Mouse (Mus musculus): ENCODE data around the gene Erf. TPM values are rescaled to one million over a fixed set of nuclear protein-coding genes. Genes with fewer than 3 reads are reported as not detected.
A peak's percentile ranks its signal among the peaks of the same experiment; 100 is the strongest.

The Erf gene
- polyA plus RNA-seq, 1 experiment from 2014 or later, result 28.6 TPM

- ATAC-seq (ENCODE audit: insufficient number of reproducible peaks, low FRiP score, low TSS enrichment, low read depth) (peak; percentile 40; the same call in 1 of the 2 replicates), DNase-seq (ENCODE audit: low spot score) (peak; percentile 84)
- Histone ChIP-seq H3K36me3 (ENCODE audit: control insufficient read depth, insufficient read depth, low read length) (no peaks in the 10 kb centered on the region), H3K4me2 (ENCODE audit: low read depth, severe bottlenecking) (peak overlapping the region; percentile 89), H3K9me3 (ENCODE audit: control insufficient read depth, low read length) (no peaks in the 10 kb centered on the region), H3K4me1 (ENCODE audit: control insufficient read depth, insufficient read depth, low read length) (peaks cover 21% of the 10 kb centered on the region), H3K27me3 (ENCODE audit: control insufficient read depth, insufficient read depth, low read length) (no peaks in the 10 kb centered on the region), H3K4me3 (ENCODE audit: low read depth, low read length) (peak overlapping the region; percentile 72), H3K27ac (replicated peaks; ENCODE audit: low read depth, low read length) (peak overlapping the region; percentile 73), H3K9ac (ENCODE audit: low read length) (peak overlapping the region; percentile 75)
- under 1% methylated on average over 52 of the region's 53 CpGs for WGBS
These were observed 31.7 kb downstream of the Erf start for GRCm38 (mm10) chr7:25218705-25219415.

- Histone ChIP-seq H3K36me3 (ENCODE audit: control insufficient read depth, insufficient read depth, low read length) (no peaks in the 10 kb centered on the region), H3K4me2 (ENCODE audit: low read depth, severe bottlenecking) (peak overlapping the region; percentile 89; the same call in 1 of the 2 replicates), H3K4me1 (ENCODE audit: control insufficient read depth, insufficient read depth, low read length) (peaks cover 21% of the 10 kb centered on the region), H3K27ac (replicated peaks; ENCODE audit: low read depth, low read length) (no peak overlapping the region), H3K4me3 (ENCODE audit: low read depth, low read length) (peak overlapping the region; percentile 72; the same call in 1 of the 2 replicates), H3K27me3 (ENCODE audit: control insufficient read depth, insufficient read depth, low read length) (no peaks in the 10 kb centered on the region), H3K9ac (ENCODE audit: low read length) (no peak overlapping the region), H3K9me3 (ENCODE audit: control insufficient read depth, low read length) (no peaks in the 10 kb centered on the region)
- ATAC-seq (ENCODE audit: insufficient number of reproducible peaks, low FRiP score, low TSS enrichment, low read depth) (no peak), DNase-seq (ENCODE audit: low spot score) (no peak)
- 64% methylated on average over 12 of the region's 12 CpGs for WGBS
These were observed 32.7 kb downstream of the Erf start for GRCm38 (mm10) chr7:25217653-25218395.

DNA sequence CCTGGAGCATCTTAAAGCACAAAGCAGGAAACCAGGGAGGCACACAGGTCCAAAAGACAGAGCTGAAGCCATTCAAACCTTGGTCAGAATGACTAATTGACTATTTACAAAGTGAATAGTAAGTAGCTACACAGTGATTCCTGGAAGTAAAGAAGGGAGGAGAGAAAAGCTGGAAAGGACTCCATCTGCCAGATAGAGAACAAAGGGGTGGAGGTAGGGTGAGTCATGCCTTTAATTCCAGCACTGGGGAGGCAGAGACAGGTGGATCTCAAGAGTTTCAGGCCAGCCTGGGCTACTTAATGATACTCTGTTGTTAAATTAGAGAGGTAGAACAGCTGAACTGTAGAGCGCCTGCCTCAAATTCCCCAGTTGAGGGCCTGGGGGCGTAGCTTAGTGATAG, 36.4 kb downstream of the Erf start:
- Histone ChIP-seq H3K9me3 (ENCODE audit: control insufficient read depth, low read length) (no peaks in the 10 kb centered on the region), H3K9ac (ENCODE audit: low read length) (no peak overlapping the region), H3K36me3 (ENCODE audit: control insufficient read depth, insufficient read depth, low read length) (peaks cover 5% of the 10 kb centered on the region; the same call in 1 of the 2 replicates), H3K4me3 (ENCODE audit: low read depth, low read length) (no peak overlapping the region), H3K27ac (replicated peaks; ENCODE audit: low read depth, low read length) (no peak overlapping the region), H3K4me2 (ENCODE audit: low read depth, severe bottlenecking) (no peak overlapping the region), H3K27me3 (ENCODE audit: control insufficient read depth, insufficient read depth, low read length) (no peaks in the 10 kb centered on the region), H3K4me1 (ENCODE audit: control insufficient read depth, insufficient read depth, low read length) (peaks cover 6% of the 10 kb centered on the region)
- DNase-seq (ENCODE audit: low spot score) (no peak), ATAC-seq (ENCODE audit: insufficient number of reproducible peaks, low FRiP score, low TSS enrichment, low read depth) (no peak)
- 82% methylated on average over 2 of the region's 2 CpGs for WGBS

DNA sequence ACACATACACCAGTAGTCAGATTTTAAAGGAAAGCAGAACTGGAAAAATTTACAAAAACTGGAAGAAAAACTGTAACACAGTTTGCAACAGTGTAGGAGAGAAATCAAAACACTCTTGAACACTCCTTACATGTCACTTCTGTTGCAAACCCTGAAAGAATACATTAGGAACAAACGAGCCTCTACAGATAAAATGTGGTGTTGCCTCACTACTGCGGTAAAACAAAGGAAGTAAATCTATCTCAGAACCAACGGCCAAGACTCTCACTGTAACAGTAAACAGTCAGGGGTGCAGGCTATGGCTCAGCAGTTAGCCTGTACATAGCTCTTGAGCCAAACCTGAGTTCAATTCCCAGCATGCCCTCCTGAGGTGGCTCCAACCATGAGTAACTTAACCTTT, 37.5 kb downstream of the Erf start:
- Histone ChIP-seq H3K4me1 (ENCODE audit: control insufficient read depth, insufficient read depth, low read length) (no peaks in the 10 kb centered on the region), H3K9me3 (ENCODE audit: control insufficient read depth, low read length) (no peaks in the 10 kb centered on the region), H3K27ac (replicated peaks; ENCODE audit: low read depth, low read length) (no peak overlapping the region), H3K9ac (ENCODE audit: low read length) (no peak overlapping the region), H3K4me2 (ENCODE audit: low read depth, severe bottlenecking) (no peak overlapping the region), H3K27me3 (ENCODE audit: control insufficient read depth, insufficient read depth, low read length) (no peaks in the 10 kb centered on the region), H3K4me3 (ENCODE audit: low read depth, low read length) (no peak overlapping the region), H3K36me3 (ENCODE audit: control insufficient read depth, insufficient read depth, low read length) (peaks cover 5% of the 10 kb centered on the region; the same call in 1 of the 2 replicates)
- no peak for DNase-seq (ENCODE audit: low spot score)
- 87% methylated on average over 3 of the region's 3 CpGs for WGBS
- no peak for ATAC-seq (ENCODE audit: insufficient number of reproducible peaks, low FRiP score, low TSS enrichment, low read depth)

- no peaks in the 10 kb centered on the region for H3K9me3 ChIP-seq (ENCODE audit: control insufficient read depth, low read length)
- peaks cover 8% of the 10 kb centered on the region; the same call in 1 of the 2 replicates for H3K36me3 ChIP-seq (ENCODE audit: control insufficient read depth, insufficient read depth, low read length)
- no peak overlapping the region for H3K27ac ChIP-seq (replicated peaks; ENCODE audit: low read depth, low read length)
- no peak overlapping the region for H3K9ac ChIP-seq (ENCODE audit: low read length)
- no peaks in the 10 kb centered on the region for H3K27me3 ChIP-seq (ENCODE audit: control insufficient read depth, insufficient read depth, low read length)
- H3K4me3 ChIP-seq (ENCODE audit: low read depth, low read length), result no peak overlapping the region
- WGBS, result 63% methylated on average over 4 of the region's 4 CpGs
- DNase-seq (ENCODE audit: low spot score), result no peak
- no peaks in the 10 kb centered on the region for H3K4me1 ChIP-seq (ENCODE audit: control insufficient read depth, insufficient read depth, low read length)
- ATAC-seq (ENCODE audit: insufficient number of reproducible peaks, low FRiP score, low TSS enrichment, low read depth), result no peak
- no peak overlapping the region for H3K4me2 ChIP-seq (ENCODE audit: low read depth, severe bottlenecking)
These were observed 40.1 kb downstream of the Erf start for GRCm38 (mm10) chr7:25210482-25210881.

DNA sequence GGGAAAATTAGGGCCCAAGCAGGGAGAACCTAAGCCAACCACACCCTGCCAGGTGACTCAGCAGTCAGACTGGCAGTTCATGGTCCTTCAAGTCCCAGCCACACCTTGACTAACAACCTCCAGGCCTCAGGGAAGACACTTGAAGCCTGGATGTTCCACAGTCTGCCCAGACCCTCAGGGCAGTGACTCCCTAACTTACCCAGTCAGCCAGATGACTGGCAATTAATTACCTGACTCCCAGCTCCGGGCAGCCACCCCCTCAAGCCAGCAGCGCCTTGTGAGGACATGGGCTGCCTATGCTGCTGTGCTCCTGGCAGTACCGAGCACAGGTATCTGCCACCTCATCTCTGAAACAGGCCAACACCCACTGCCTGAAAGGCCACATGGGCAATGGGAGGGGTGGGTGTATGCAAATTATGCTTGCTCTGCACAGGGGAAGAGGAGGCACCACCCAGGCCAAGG, 41.4 kb downstream of the Erf start:
- no peak overlapping the region for H3K9ac ChIP-seq (ENCODE audit: low read length)
- H3K36me3 ChIP-seq (ENCODE audit: control insufficient read depth, insufficient read depth, low read length), result peaks cover 8% of the 10 kb centered on the region; the same call in 1 of the 2 replicates
- H3K4me2 ChIP-seq (ENCODE audit: low read depth, severe bottlenecking), result no peak overlapping the region
- H3K27ac ChIP-seq (replicated peaks; ENCODE audit: low read depth, low read length), result no peak overlapping the region
- H3K27me3 ChIP-seq (ENCODE audit: control insufficient read depth, insufficient read depth, low read length), result no peaks in the 10 kb centered on the region
- DNase-seq (ENCODE audit: low spot score) (no peak), ATAC-seq (ENCODE audit: insufficient number of reproducible peaks, low FRiP score, low TSS enrichment, low read depth) (no peak)
- H3K4me3 ChIP-seq (ENCODE audit: low read depth, low read length), result no peak overlapping the region
- H3K9me3 ChIP-seq (ENCODE audit: control insufficient read depth, low read length), result no peaks in the 10 kb centered on the region
- no peaks in the 10 kb centered on the region for H3K4me1 ChIP-seq (ENCODE audit: control insufficient read depth, insufficient read depth, low read length)
- 59% methylated on average over 3 of the region's 3 CpGs for WGBS

DNA sequence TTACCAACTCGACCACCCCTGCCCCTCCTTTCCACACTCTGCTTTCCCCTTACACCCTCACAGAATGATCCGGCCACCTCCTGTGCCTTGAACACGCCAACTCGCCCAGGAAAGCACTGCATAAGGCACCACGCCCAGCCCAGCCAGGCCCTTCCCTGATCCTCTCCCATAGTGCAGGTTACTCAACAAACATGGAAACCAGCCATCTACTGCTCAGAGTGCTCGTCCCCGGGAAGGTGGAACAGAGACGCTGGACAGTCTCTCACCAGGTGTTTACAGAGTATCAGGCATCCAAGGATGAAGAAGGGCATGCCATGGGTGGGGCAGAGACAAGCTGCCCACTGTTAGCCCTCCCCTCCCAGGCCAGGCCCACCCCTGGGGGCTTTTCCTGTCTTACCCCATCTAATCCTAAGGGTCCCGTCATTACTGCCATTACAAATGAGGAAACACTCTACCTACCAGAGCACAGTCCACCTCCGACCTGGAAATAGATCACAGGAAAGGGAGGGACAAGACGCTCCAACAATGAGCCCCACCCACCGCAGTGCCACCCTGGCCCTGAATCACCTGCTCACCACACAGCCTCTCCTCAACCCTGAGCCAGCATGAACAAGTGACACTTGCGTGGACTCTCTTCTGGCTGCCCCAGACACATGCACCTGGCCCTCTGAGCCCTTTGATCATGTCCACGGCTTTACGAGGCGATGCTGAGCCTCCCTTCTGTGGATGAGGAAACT, 44.3 kb downstream of the Erf start:
- no peak overlapping the region for H3K4me3 ChIP-seq (ENCODE audit: low read depth, low read length)
- H3K27ac ChIP-seq (replicated peaks; ENCODE audit: low read depth, low read length), result no peak overlapping the region
- H3K4me2 ChIP-seq (ENCODE audit: low read depth, severe bottlenecking), result no peak overlapping the region
- DNase-seq (ENCODE audit: low spot score) (no peak), ATAC-seq (ENCODE audit: insufficient number of reproducible peaks, low FRiP score, low TSS enrichment, low read depth) (no peak)
- H3K27me3 ChIP-seq (ENCODE audit: control insufficient read depth, insufficient read depth, low read length), result no peaks in the 10 kb centered on the region
- H3K9ac ChIP-seq (ENCODE audit: low read length), result no peak overlapping the region
- WGBS, result 86% methylated on average over 16 of the region's 16 CpGs
- no peaks in the 10 kb centered on the region for H3K9me3 ChIP-seq (ENCODE audit: control insufficient read depth, low read length)
- H3K4me1 ChIP-seq (ENCODE audit: control insufficient read depth, insufficient read depth, low read length), result no peaks in the 10 kb centered on the region
- peaks cover 8% of the 10 kb centered on the region; the same call in 1 of the 2 replicates for H3K36me3 ChIP-seq (ENCODE audit: control insufficient read depth, insufficient read depth, low read length)
